Mouse (Mus musculus): Measurements from ENCODE around the gene Nin.
A peak's percentile ranks its signal among the peaks of the same experiment; 100 is the strongest.

The Nin gene

DNA sequence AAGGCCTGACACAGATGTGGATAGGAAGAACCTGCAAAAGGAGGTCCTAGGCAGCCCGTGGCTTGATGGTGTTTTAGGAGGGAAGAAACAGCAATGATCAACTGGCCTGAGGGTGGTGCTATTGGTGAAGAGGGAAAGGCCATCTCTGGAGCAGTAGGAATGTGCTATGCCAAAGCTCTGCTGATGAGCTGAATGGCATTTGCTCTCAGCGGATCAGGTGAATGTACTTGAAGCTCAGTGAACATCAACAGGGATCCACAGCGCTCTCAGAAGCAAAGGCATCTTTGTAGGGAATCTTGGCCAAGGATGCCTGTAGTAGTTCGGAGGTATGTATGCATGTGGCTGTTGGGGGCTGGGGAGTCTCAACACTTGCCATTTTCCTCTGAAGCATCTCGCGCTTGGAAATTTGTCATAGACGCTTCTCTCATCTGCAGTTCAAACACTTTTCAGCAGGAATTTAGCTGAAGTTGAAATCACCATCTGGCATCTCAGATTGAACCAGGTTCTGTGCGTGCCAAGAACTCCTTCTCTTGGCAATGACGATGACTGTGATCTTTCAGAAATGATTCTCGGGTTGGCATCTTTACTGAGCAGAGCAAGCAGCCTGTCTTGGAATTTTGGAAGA is 5.3 kb upstream of the Nin start:
- peak; percentile 55 for DNase-seq

DNA sequence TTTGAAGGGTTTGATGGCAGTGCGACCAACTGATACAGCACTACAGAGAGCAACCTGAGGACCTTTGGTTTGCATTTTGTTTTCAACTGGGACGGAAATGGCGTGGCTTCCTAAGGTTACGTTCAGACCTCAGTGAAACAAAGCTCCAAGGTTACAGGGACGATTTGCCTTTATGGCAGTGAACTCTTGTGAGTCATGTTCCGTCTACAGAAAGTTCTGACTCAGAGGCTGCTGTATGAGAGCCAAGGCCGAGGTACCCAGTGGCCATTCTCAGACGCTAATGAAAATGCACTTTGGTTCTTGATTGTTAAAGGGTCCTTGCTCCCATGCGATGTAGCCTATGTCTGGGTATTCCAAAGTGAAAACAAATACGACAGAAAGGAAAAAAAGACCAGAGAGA is 3.6 kb upstream of the Nin start:
- DNase-seq: no peak

DNA sequence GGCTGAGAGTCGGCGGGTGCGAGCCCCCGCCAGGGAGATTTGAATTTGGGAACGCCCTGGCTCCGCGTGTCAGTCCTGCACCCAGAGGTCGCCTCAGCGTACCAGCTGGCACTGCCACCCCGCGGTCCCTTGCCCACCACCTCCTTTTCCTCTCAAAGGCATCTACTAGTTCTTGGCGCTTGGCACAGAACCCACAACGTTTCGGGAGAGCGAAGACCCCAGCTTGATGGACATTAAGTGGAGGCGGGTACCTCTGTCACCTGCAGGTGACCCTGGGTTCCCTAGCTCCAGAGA is 1.5 kb downstream of the Nin start:
- DNase-seq: no peak

DNA sequence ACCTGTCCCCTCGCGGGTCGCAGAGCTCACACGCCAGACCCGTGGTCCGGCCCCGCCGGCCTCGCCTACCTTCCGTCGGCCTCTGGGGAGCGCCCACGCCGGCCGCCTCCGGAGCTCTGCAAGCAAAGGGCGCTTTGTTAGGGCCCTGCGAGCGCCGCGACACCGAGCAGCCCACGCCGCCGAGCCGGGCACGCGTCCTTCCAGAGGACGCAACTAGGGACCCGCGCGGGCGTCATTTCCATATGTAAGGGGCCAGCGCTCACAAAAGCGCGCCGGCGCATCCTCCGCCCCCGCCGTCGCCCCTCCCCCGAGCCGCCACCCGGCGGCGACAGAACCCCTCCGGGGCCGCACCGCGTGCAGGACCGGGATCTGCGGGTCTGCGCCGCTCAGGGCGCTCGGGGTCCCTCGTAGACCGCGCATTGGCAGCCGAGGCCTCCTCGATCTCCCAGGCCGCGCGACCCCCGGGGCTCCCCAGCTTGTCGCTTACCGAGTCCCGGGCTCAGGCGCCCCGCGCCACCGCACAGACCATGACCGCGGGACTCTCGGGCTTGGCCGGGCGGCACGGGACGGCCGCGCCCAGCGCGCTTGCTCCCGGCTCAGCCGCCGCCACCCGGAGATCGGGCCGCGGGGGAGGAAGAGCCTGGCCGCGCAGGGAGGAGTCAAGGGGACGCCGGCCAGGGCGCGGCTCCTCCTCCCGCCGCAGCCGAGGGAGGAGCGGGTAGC is 2.0 kb downstream of the Nin start:
- DNase-seq: peak; percentile 63

DNA sequence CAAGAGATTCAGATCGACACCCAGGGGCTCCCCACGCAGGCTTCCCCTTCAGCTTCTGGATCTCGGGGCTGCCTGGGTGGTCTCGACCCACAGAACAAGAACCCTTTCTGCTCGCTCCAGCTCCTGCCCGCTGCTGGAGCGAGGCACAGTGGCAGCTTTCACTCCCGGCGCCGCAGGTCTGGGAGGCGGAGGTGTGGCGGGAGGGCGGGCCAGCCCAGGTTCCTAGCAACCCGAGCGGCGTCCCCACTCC is 2.5 kb downstream of the Nin start:
- DNase-seq: no peak

DNA sequence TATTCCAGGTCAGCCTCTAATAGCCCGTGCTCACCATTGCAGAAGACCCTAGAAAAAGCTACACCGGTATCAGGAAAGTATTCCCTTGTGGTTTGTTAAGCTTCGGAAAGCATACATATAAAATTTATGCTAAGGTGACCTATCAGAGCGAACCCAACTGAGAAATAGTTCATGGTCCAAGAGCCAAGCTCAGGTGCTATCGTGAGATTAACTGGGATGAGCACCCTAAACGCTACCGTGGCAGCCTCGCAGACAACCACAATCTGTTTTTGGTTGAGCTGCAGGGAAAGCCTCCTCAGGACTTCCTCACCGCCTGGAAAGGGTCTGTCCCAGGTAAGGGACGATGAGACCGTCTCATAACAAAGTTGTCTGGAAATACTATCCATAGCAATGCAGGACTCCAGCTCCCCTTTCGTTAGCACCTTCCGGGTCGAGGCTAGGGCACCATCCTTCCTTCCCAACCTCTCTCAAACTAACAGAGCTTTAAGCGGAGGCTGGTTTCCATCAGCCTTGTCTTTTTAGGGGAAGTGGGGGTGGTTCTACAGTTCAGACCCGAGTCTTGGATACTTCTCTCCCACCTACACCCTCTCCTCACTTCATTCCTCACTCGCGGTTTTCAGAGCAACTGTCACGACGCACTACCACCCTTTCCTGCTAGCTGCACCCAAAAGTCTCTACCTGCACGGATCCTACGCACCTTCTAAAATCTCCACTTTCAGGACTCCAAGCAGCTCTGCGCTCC is 3.0 kb downstream of the Nin start:
- no peak for DNase-seq

DNA sequence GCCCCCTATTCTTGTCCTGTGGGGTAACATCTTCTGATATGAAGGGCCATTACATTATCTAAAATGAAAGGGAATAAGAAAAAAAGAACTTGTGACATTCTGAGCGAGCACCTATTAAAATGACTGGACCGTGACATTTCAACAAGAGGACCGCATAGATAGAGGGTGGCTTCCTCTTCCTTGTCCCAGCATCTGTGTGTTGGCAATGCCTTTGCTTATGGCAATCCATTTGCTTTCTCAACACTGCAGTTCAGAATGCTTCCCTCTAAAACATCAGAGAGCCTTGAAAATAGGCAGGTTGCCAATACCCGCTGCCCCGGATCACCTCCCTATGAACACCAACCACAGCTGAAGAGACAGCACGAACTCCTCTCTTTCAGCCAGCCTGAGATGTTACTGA is 3.6 kb downstream of the Nin start:
- no peak for DNase-seq

DNA sequence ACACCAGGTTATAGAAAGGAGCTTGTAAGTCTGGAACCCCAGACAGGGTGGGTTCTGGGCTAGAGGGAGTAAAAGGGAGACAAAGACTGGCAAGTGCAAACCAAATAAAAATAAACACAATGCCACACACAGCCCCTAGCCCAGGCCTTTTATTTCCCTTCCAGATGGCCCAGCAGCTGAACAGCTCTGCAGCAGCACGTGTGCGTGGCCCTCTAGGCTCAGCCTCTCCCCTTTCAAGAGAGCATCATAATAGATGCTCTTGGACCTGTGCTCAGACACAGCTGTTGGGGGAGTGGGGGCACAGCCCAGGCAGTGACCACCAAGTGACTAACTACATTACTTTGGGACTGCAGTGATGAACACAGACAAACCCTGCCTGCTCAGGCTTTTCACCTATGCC is 5.4 kb downstream of the Nin start:
- no peak for DNase-seq

DNA sequence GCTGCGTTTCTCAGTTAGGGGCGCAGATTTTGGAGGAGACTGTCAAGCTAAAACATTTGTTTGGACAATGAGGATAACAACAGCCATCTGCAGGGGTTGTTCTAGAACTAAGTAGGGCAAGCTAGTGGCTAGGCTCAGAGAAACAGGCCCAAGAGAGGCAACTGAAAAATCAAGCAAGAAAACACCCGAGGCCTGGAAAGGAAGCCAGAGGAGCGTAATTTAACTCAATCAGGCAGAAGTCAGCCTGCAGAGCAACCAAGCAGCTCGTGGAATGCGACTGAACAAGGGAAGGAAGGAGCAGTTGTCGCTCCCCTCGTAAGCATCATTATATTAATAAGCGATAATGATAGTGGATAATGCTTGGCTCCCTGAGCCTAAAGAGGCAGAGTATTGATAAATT is 7.0 kb downstream of the Nin start:
- no peak for DNase-seq

DNA sequence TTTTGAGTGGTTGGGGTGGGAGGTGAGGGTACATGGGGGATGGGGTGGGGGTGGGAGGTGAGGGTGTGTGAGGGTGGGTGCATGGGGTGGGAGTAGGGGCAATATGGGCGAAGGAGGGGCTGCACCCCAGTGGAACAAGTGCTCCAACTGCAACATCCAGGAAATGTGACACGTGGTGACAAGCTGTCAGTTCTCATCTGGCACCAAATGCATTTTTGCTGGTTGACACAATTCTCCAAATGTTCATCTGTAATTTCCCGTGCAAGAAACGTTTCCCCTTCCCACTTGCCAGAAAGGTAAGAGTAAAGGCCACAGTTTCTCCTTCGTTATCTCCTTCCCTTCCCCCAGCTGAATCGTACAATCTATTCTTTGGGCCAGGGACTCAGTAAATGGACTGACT is 7.6 kb downstream of the Nin start:
- no peak for DNase-seq

DNA sequence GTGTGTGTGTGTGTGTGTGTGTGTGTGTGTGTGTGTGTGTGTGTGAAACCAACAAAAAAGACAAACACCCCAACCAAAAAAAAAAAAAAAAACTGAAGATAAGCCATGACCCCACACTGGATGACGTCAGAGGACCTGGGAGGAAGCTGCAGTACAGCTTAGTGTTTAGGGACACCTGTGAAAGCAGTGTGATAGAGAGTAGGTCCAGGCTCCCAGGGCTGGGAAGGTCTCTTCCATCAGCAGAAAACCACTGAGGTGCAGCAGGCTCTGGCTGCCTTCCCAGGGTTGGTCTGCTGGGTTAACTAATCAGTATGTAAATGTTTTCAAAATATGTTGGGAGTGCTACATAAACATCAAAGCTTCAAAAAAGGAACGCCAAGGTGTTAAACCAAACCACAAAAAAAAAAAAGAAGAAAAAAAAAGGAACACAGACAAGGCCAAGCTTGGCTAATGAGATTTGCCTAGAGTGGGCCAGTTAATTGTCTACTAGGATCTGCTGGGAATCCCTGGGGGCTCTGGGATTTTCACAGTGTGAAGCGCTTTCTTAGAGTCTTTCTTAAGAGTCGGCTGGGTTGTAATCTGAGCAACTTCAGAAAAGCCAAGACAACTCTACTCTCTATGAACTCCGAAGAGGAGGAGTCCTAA is 8.6 kb downstream of the Nin start:
- DNase-seq: no peak

DNA sequence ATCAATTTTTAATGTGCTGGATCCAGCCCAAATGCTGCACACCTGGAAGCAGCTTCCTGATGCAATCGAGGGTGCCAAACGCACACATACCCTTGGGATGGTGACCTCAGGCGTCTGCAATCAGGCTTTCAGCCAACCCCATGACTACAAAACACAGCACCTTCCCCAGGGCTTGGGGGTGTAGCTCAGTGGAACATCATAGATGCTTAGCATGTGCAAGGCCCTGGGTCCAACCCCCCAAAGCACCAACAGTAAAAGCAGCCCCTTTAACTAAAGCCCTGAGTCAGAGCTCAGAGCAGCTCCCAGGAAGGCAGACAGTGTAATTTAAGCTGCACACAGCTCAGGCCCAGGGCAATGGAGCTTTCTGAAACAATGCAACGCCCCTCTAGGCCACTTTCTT is 9.3 kb downstream of the Nin start:
- no peak for DNase-seq

DNA sequence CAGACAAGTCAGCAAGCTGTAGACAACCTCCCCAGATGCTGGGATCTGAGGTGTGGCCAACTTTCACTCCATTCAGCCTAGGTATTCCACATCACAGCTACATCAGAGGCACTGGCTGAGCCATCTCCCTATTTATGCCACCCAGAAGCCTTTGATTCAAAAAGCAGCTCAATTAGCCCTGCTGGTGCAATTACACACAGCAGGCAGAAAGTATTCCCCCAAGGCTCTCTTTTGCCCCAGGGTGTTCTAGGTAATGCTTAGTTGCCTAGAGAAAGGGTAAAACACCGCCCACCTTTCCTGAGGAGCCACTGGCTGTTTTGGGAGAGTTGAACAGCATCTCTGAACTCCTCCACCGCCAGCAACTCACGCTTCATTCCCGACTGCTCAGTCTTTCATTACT is 10.3 kb downstream of the Nin start:
- no peak for DNase-seq

DNA sequence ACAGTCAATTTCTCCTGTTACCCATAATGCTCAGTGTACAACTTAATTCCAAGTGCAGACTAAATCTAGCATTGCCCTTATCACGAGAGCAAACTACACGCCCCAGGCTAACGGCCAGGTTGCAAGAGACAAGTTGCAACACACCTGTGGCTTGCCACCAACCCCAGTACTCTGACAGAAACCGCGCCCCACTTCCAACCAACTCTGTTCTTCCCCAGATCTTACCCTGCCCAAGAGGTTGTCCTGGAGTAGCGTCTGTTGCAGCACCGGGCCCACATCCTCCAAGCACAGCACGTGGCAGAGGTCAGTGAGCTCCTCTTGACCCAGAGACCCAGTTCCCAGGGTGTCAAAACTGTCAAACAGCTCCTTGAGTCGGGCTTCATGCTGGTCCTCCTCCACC is 11.1 kb downstream of the Nin start:
- DNase-seq: no peak

DNA sequence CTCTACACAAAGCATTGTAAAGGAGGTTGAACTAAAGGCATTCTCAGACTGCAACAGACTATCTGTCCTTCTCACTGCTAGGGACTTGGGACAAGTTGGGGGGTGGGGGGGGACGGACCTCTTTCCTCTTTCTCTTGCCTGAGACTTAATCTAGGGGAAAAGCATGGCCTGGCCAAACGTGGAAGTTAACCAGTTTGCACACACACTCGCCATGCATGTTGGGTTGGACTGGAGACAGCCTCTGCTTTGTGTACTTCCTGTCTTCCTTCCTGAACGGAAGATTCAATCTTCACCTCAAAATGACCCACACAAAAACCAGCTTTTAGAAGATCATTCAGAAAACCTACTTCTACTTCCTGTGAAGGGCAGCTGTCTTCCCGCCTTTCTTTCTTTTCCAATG is 11.7 kb downstream of the Nin start:
- DNase-seq: no peak

DNA sequence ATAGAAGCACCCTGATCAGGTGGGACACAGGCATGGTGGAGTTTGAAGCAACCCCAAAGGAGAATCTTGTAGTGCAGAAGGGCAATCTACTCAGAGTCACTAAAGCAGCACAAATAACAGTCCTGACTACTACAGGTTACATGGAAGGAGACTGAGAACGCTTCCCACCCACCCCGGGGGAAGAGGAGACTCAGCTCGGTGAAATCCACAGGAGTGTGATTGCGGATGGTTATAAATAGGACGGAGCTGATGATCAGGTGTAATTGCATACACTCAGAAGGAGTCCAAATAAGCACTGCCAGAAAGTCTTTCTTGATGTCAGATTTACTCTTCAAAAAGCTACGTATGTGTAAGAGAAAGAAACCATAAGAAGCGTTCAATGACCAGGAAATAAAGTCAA is 15.6 kb downstream of the Nin start:
- no peak for DNase-seq

DNA sequence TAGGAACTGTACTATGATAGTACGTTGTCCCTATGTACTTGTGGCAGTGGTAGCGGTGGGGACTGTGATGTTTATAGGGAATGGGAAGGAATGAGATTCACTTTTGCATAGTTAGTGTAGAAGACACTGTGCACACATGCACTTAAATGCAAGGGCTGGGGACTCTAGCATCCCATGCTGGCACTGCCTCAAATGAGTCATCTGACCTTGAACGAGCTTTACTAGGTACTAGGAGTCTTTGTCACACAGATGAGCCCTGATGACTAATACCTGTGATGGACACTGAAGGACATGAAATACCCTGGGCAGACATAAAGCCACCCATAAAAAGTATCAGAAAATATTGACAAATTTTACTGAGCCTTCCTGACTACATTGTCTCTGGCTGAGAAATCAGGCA is 16.2 kb downstream of the Nin start:
- no peak for DNase-seq

DNA sequence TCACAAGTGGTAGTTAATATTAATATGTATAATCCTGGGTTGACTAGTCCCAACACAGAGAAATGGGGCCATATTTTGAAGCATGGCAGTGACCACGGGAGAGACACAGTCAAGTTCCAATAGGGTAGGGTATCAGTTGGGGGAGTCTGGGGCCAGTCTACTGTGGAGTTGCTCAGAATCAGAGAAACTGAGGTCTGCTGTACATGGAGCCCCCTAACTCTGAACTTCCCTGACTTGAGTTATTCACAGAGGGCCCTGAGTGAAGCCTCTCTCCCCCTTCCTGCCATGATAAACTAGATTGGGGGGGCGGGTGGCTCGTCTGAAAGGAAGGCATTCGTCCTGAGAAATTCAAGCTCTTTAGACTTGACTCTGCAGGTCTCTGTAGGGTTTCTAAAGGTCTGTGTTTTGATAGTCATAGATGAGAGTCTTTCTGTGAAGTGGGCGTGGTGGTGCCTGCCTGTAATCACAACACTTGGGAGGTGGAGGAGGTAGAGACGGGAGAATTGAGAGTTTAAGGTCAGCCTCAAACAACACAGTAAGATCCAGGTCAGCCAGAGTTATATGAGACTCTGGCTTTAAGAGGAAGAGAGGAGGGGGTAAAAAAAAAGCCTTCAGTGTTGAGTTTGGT is 20.1 kb downstream of the Nin start:
- no peak for DNase-seq

DNA sequence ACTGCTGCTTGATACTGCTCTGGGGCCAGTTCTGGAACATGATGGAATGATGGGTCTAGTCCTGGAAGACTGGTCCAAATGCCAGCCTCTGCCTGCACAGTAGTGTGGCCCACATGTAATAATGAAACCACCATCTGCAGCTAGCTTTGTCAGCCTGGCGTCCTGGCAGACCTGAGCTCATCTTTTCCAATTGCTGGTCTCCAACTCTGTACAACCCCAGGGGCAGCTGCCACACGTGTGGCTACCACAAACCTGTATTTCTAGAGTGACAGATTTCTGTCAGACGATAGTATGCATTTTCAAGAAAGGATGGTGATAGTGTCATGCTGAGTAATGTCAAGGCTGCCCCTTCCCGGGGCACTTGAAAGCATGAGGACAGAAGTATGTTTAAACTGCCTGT is 25.2 kb downstream of the Nin start:
- no peak for DNase-seq

DNA sequence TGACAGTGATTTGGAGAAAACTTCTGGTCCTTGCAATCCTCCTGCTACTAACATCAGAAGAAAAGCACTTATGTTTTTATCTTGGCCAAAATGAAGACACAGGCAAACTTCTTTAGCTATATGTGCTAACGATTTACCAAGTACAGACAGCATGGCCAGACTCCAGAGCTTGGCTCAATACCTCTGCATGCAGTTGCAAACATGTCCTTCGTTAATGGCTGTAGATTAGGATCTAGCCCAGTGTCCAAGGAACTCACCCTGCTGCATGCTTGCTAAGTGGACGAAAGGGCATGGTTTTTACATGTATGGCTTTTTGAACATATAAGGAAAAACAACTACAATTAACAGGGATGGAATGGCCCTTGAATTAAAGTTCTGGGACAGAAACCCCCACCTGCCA is 28.2 kb downstream of the Nin start:
- DNase-seq: no peak

DNA sequence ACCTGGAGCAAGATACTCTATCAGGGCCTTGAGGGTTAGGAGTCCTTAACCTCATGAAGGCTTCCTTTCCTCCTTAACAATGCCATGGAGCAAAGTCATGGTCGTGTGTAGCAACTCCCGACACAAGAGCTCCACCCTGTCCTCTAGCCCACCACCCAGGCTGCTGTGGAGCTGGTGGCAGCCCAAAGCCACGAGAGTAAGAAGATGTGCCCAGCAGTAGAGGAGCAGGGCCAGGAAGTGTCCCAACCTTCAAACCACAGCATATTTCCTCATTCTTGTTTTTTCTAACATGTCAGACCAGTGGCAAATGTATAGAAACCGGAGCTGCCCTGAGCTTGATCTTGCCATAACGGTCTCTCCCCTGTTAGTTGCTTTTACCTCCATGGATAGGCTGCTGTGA is 29.3 kb downstream of the Nin start:
- DNase-seq: no peak

DNA sequence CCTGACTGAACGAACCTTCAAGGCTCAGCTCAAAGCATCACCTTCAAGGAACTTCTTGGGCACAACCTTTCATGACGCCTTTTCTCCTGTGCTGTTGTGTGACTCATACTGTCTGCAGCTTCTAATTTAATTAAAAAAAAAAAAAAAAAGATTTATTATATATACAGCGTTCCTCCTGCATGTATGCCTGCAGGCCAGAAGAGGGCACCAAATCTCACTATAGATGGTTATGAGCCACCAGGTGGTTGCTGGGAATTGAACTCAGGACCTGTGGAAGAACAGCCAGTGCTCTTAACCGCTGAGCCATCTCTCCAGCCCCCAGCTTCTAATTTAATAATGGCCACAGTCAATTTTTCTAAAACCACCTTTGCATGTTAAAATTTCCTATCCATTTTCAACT is 29.8 kb downstream of the Nin start:
- no peak for DNase-seq

DNA sequence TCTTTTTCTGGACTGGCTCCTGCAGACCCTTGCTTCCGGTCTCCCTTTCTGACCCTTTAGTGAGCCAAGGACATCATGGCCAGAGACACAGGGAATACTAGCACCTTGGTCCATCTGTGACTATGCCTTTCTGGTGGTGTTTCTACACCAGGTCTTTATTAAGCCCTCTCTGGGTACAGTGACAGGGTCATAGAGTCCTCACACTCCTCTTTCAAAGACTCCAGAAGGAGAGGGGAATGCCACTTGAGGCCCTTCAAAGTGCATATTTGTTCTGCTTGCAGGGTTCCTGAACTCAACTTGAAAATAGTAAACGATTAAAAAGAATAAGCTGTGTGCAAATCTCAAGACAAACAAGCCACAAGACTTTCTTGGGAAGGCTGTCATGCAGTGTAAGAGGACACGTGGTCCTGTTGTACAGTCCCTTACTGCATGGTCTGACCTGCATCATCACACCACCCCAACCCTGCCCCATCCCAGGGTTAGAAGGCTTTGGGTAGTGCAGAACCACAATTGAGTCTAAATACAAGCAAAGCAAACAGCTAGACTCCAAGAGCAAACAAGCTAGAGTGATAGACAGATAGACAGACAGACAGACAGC is 30.5 kb downstream of the Nin start:
- DNase-seq: no peak

DNA sequence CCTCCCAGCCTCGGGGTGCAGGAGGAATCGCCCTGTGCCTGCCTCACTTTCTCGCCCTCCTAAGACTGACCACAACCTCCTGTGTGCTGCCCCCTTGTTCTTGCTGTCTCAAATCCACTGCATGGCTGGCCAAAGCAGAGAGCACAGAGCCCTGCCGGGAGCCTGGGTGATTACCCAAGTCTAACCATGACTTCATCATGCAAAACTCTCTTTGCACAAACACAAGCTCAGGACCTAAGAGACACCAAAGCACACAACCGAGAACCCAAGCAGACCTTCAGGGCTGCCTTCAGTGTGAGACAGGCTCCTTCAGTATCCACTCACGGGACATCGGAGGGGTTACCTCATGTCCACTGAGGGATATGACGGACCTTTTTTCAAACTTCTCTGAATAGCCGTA is 31.0 kb downstream of the Nin start:
- DNase-seq: no peak
